Mouse (Mus musculus) CH12F3 (cell line): ENCODE data around the gene Lrrc49.

Experiments used
- in situ Hi-C: fragments of 300-500 bp; cut with MboI; formaldehyde crosslinking; loops from 2 replicates; pipeline ENCODE4 v1.14.3; 2020; ENCODE audit warnings: low sequenced_read_pairs

Lrrc49 gene

GRCm38 (mm10) chr9:60546169-60546568 is 141.8 kb downstream of the Lrrc49 start:
- in situ Hi-C loops = no loop called here

GRCm38 (mm10) chr9:60545361-60546096 is 142.4 kb downstream of the Lrrc49 start:
- in situ Hi-C loops = no loop called here

GRCm38 (mm10) chr9:60543422-60544015 is 144.4 kb downstream of the Lrrc49 start:
- in situ Hi-C loops = no loop called here

GRCm38 (mm10) chr9:60530310-60530709 is 157.6 kb downstream of the Lrrc49 start:
- in situ Hi-C loops = no loop called here

- in situ Hi-C loops = no loop called here
These were observed 158.4 kb downstream of the Lrrc49 start for GRCm38 (mm10) chr9:60529348-60530243.

- in situ Hi-C loops = no loop called here
These were observed 159.7 kb downstream of the Lrrc49 start for GRCm38 (mm10) chr9:60528269-60528668.

GRCm38 (mm10) chr9:60527836-60528235 is 160.1 kb downstream of the Lrrc49 start:
- in situ Hi-C loops = no loop called here

GRCm38 (mm10) chr9:60527051-60527450 is 160.9 kb downstream of the Lrrc49 start:
- in situ Hi-C loops = no loop called here

- in situ Hi-C loops = no loop called here
These were observed 161.8 kb downstream of the Lrrc49 start for GRCm38 (mm10) chr9:60526195-60526594.

- in situ Hi-C loops = no loop called here
These were observed 166.1 kb downstream of the Lrrc49 start, which contains the start of gene Thsd4 for GRCm38 (mm10) chr9:60521806-60522264. Gene Thsd4 (minus strand): TSS chr9:60522046.

- in situ Hi-C loops = no loop called here
These were observed 166.8 kb downstream of the Lrrc49 start for GRCm38 (mm10) chr9:60521143-60521542.

- in situ Hi-C loops = no loop called here
These were observed 168.4 kb downstream of the Lrrc49 start for GRCm38 (mm10) chr9:60519601-60520000.
